Mouse (Mus musculus) CH12.LX (cell line): ENCODE measurements around the gene Il1b. TPM values are rescaled to one million over a fixed set of nuclear protein-coding genes. Genes with fewer than 3 reads are reported as not detected.

Source experiments
- DNase-seq: peaks from one replicate; pipeline ENCODE4 v3.0.0-alpha.2; 2013; ENCODE audit errors: extremely low read depth
- H3K27ac ChIP-seq: 2 replicates; pipeline ENCODE4 v1.5.1; 2012; ENCODE audit warnings: low read depth, mild to moderate bottlenecking, control low read depth, moderate library complexity; ENCODE audit not compliant: insufficient read depth
- H3K27me3 ChIP-seq: replicated peaks from 2 replicates; pipeline ENCODE3; 2012; ENCODE audit warnings: inconsistent platforms
- H3K36me3 ChIP-seq, 2 experiments: replicated peaks in 1 of 2; 2 replicates each; pipeline versions ENCODE3 to v1.6.1; 2012; ENCODE audit warnings: inconsistent platforms in 1 of 2, low read length in 1 of 2, mild to moderate bottlenecking in 1 of 2, mixed read lengths in 1 of 2, moderate library complexity in 1 of 2; ENCODE audit not compliant: control insufficient read depth in 1 of 2, insufficient read depth in 1 of 2
- H3K4me1 ChIP-seq, 2 experiments: 2 replicates each; pipeline ENCODE4 v1.6.1; 2012; ENCODE audit warnings: inconsistent platforms in 1 of 2, moderate library complexity in 1 of 2; ENCODE audit not compliant: insufficient read depth in 2 of 2, control insufficient read depth in 1 of 2
- H3K4me2 ChIP-seq: 2 replicates; pipeline ENCODE4 v1.6.1; 2012; ENCODE audit warnings: low read depth, mild to moderate bottlenecking, control low read depth; ENCODE audit not compliant: poor library complexity, insufficient read depth, severe bottlenecking
- H3K4me3 ChIP-seq, 3 experiments: fragments of 150-350 bp in 1 of 3; sonication (generic) in 1 of 3; replicated peaks in 1 of 3; 2 replicates each; pipeline versions ENCODE3 to v1.5.1; 2011 to 2012; ENCODE audit warnings: low read depth in 2 of 3, low read length in 2 of 3, mild to moderate bottlenecking in 2 of 3, moderate library complexity in 2 of 3, control low read depth in 1 of 3, improper control_type of control experiment in 1 of 3, inconsistent platforms in 1 of 3, mixed read lengths in 1 of 3; ENCODE audit not compliant: poor library complexity in 1 of 3
- H3K79me2 ChIP-seq: replicated peaks from 2 replicates; pipeline ENCODE4 v1.6.1; 2012; ENCODE audit warnings: mild to moderate bottlenecking, moderate library complexity; ENCODE audit not compliant: control insufficient read depth, poor library complexity, insufficient read depth, severe bottlenecking; ENCODE audit errors: extremely low read depth
- H3K9ac ChIP-seq: 2 replicates; pipeline ENCODE4 v1.6.1; 2012; ENCODE audit warnings: low read depth, mild to moderate bottlenecking, control low read depth, moderate library complexity; ENCODE audit not compliant: insufficient read depth
- H3K9me3 ChIP-seq: replicated peaks from 2 replicates; pipeline ENCODE3; 2012; ENCODE audit warnings: low read length, inconsistent platforms, mixed read lengths
- BHLHE40 ChIP-seq: IDR thresholded peaks from 2 replicates; pipeline ENCODE4 v1.6.1; 2011; ENCODE audit warnings: mild to moderate bottlenecking, low read depth, low read length, improper control_type of control experiment
- CHD1 ChIP-seq: IDR thresholded peaks from 2 replicates; pipeline ENCODE4 v1.6.1; 2012; ENCODE audit warnings: low read depth, low read length, improper control_type of control experiment, inconsistent platforms
- CHD2 ChIP-seq: IDR thresholded peaks from 2 replicates; pipeline ENCODE4 v1.6.1; 2011; ENCODE audit warnings: low read length, improper control_type of control experiment
- CTCF ChIP-seq, 2 experiments: IDR thresholded peaks in 1 of 2; conservative IDR thresholded peaks in 1 of 2; 2 replicates each; pipeline ENCODE4 v1.5.1; 2011 to 2012; ENCODE audit warnings: low read depth in 2 of 2, low read length in 2 of 2, improper control_type of control experiment in 1 of 2, inconsistent platforms in 1 of 2, mild to moderate bottlenecking in 1 of 2, moderate library complexity in 1 of 2
- ETS1 ChIP-seq: conservative IDR thresholded peaks from 2 replicates; pipeline ENCODE4 v1.6.1; 2012; ENCODE audit warnings: low read depth, mild to moderate bottlenecking, inconsistent platforms, low read length, improper control_type of control experiment, moderate library complexity
- IRF4 ChIP-seq: IDR thresholded peaks from 2 replicates; pipeline ENCODE4 v1.6.1; 2014; ENCODE audit warnings: low read depth, mild to moderate bottlenecking, inconsistent platforms, low read length, improper control_type of control experiment
- JUN ChIP-seq: IDR thresholded peaks from 2 replicates; pipeline ENCODE4 v1.6.1; 2011; ENCODE audit warnings: low read depth, mild to moderate bottlenecking, low read length, improper control_type of control experiment, moderate library complexity; ENCODE audit not compliant: insufficient read depth
- KAT2A ChIP-seq: IDR thresholded peaks from 2 replicates; pipeline ENCODE4 v1.6.1; 2012; ENCODE audit warnings: low read length, improper control_type of control experiment, inconsistent platforms; ENCODE audit not compliant: insufficient replicate concordance
- MEF2A ChIP-seq: IDR thresholded peaks from 2 replicates; pipeline ENCODE4 v1.6.1; 2014; ENCODE audit warnings: low read depth, mild to moderate bottlenecking, inconsistent platforms, low read length, improper control_type of control experiment, borderline replicate concordance
- NELFE ChIP-seq: IDR thresholded peaks from 2 replicates; pipeline ENCODE4 v1.6.1; 2011; ENCODE audit warnings: low read depth, low read length, improper control_type of control experiment
- NRF1 ChIP-seq: IDR thresholded peaks from 2 replicates; pipeline ENCODE4 v1.6.1; 2014; ENCODE audit warnings: low read depth, mild to moderate bottlenecking, inconsistent platforms, low read length, improper control_type of control experiment, moderate library complexity
- PAX5 ChIP-seq: IDR thresholded peaks from 2 replicates; pipeline ENCODE4 v1.6.1; 2012; ENCODE audit warnings: low read length, inconsistent platforms, mixed read lengths
- POLR2A ChIP-seq: IDR thresholded peaks from 2 replicates; pipeline ENCODE4 v1.6.1; 2011; ENCODE audit warnings: low read depth, mild to moderate bottlenecking, improper control_type of control experiment, low read length
- RAD21 ChIP-seq: IDR thresholded peaks from 2 replicates; pipeline ENCODE4 v1.6.1; 2011; ENCODE audit warnings: low read depth, mild to moderate bottlenecking, low read length, improper control_type of control experiment, moderate library complexity
- RCOR1 ChIP-seq: conservative IDR thresholded peaks from 2 replicates; pipeline ENCODE4 v1.6.1; 2012; ENCODE audit warnings: low read depth, mild to moderate bottlenecking, inconsistent platforms, low read length, improper control_type of control experiment
- TBP ChIP-seq: conservative IDR thresholded peaks from 2 replicates; pipeline ENCODE4 v1.6.1; 2011; ENCODE audit warnings: low read depth, low read length, improper control_type of control experiment
- UBTF ChIP-seq: IDR thresholded peaks from 2 replicates; pipeline ENCODE4 v1.6.1; 2012; ENCODE audit warnings: low read depth, mild to moderate bottlenecking, inconsistent platforms, low read length, improper control_type of control experiment, moderate library complexity
- USF2 ChIP-seq: conservative IDR thresholded peaks from 2 replicates; pipeline ENCODE4 v1.6.1; 2011; ENCODE audit warnings: low read depth, low read length, improper control_type of control experiment
- ZC3H11A ChIP-seq: IDR thresholded peaks from 2 replicates; pipeline ENCODE4 v1.6.1; 2012; ENCODE audit warnings: low read depth, mild to moderate bottlenecking, inconsistent platforms, low read length, improper control_type of control experiment
- ZNF384 ChIP-seq: IDR thresholded peaks from 2 replicates; pipeline ENCODE4 v1.6.1; 2012; ENCODE audit warnings: low read depth, low read length, improper control_type of control experiment, inconsistent platforms
- dilution Hi-C: fragments of 300-500 bp; cut with MboI; formaldehyde crosslinking; loops from 2 replicates; pipeline ENCODE4 v1.14.3; 2020; ENCODE audit warnings: low sequenced_read_pairs; ENCODE audit not compliant: extremely low pct_unique_long_range_greater_than_20kb, extremely low pct_ligation_motif_present
- in situ Hi-C: fragments of 300-500 bp; cut with MboI; formaldehyde crosslinking; loops from 3 replicates; pipeline ENCODE4 v1.14.3; 2019; ENCODE audit warnings: low sequenced_read_pairs, low pct_ligation_motif_present, low pct_unique_long_range_greater_than_20kb, mixed read lengths
- polyA plus RNA-seq: library from polyadenylated mRNA; unstranded; fragments of >175 nt; gene quantifications from 2 replicates; pipeline ENCODE4 v1.2.1, GENCODE M21; 2012; ENCODE audit warnings: low read depth; ENCODE audit not compliant: insufficient read length
- total RNA-seq, 2 experiments: library from RNA; depleted of rRNA; stranded (reverse); fragments of 300-350 nt in 1 of 2; fragments of >200 nt in 1 of 2; gene quantifications; 2 replicates each; pipeline ENCODE4 v1.2.3; 2012 to 2014

Gene Il1b
- total and polyA plus RNA-seq, 3 experiments, result 0.23 to 0.44 TPM; not detected in 1

DNA sequence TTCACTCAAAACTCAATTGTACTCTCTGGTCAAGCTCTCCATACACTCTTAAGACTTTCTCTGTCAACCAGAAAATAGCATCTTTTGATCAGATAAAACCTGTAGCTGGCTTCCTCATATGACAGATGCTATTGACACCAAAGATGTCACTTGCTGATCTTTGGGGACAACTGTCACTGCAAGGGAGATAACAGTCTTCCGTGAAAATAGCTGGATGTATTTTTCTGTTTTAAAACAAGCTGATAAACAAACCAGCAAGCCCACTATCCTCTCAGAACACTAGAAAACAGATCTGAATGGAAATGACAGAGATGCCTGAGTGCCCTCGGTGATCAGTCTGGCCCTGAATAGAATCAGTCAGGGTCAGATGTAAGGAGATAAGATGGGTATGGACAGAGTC, 32.8 kb upstream of the Il1b start:
- no peak overlapping the region for H3K9ac ChIP-seq
- no peaks in the 10 kb centered on the region for H3K79me2 ChIP-seq
- H3K27me3 ChIP-seq, result no peaks in the 10 kb centered on the region
- H3K9me3 ChIP-seq, result no peaks in the 10 kb centered on the region
- no peaks in the 10 kb centered on the region for H3K36me3 ChIP-seq
- no peak for DNase-seq
- in situ Hi-C loops, result no loop called here
- dilution Hi-C loops, result no loop called here
- TF ChIP-seq ZC3H11A (no peak), BHLHE40 (no peak), ZNF384 (no peak), RCOR1 (no peak), CHD1 (no peak), IRF4 (no peak), KAT2A (no peak), CTCF (conservative IDR thresholded peaks at IDR 0.05 in 1 of 2, IDR thresholded peaks at IDR 0.05 in 1 of 2; ENCODE audit: low read depth in 2 of 2, low read length in 2 of 2) (no peak), MEF2A (no peak), USF2 (no peak)
- no peak overlapping the region for H3K4me2 ChIP-seq
- H3K27ac ChIP-seq, result no peak overlapping the region
- peaks cover 0 to 13% of the 10 kb centered on the region in 2 experiments; a peak in 1 of 4 replicates for H3K4me1 ChIP-seq
- H3K4me3 ChIP-seq, result no peak overlapping the region

DNA sequence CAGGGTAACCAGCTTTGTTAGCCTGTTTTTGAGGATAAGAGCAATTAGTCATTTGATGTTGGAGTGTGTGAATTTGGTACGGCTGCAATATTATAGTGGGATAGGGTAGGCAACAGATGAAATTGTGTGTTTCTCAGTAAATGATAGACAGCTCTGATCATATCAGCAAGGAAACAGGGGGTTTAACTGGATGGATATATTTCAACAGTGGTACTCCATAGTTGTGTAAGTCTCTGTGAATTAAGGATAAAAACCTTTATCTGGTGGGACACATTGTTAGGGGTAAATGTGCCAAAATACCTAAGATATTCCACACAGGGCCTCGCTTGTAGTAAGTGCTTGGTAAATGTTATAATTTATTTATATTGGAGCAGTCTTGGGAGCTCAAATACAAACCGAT, 31.4 kb upstream of the Il1b start:
- Histone ChIP-seq H3K79me2 (no peaks in the 10 kb centered on the region), H3K9me3 (no peaks in the 10 kb centered on the region), H3K36me3 (no peaks in the 10 kb centered on the region), H3K4me3 (no peak overlapping the region), H3K4me1 (0 out of 4 replicates have a peak, but pooled peaks cover 0 to 3% of the 10 kb centered on the region in 2 experiments), H3K27ac (no peak overlapping the region), H3K4me2 (no peak overlapping the region), H3K27me3 (no peaks in the 10 kb centered on the region), H3K9ac (no peak overlapping the region)
- dilution Hi-C loops, result no loop called here
- in situ Hi-C loops, result no loop called here
- DNase-seq, result no peak
- no peak for TF ChIP-seq POLR2A
- TF ChIP-seq NELFE, result no peak
- no peak for TF ChIP-seq JUN
- no peak for TF ChIP-seq TBP
- TF ChIP-seq KAT2A, result no peak
- no peak for TF ChIP-seq CHD1
- no peak for TF ChIP-seq NRF1
- no peak for TF ChIP-seq PAX5
- no peak for TF ChIP-seq ZC3H11A
- TF ChIP-seq RAD21, result no peak
- TF ChIP-seq ETS1, result no peak
- TF ChIP-seq CHD2, result no peak
- no peak for TF ChIP-seq USF2
- no peak for TF ChIP-seq UBTF
